Mouse (Mus musculus): ENCODE results near the gene Slc25a28. TPM values are rescaled to one million over a fixed set of nuclear protein-coding genes. Genes with fewer than 3 reads are reported as not detected.

The Slc25a28 gene
- polyA plus RNA-seq, 1 experiment from 2014 or later, result 20.4 TPM

GRCm38 (mm10) chr19:43626160-43626559 is 48.5 kb downstream of the Slc25a28 start:
- no peak; the same call in 1 of the 2 replicates for ATAC-seq (ENCODE audit: insufficient number of reproducible peaks, insufficient read depth, low FRiP score, low TSS enrichment)
- Histone ChIP-seq H3K27me3 (peaks cover 37% of the 10 kb centered on the region), H3K9me3 (no peaks in the 10 kb centered on the region), H3K27ac (no peak overlapping the region), H3K4me3 (no peak overlapping the region), H3K36me3 (no peaks in the 10 kb centered on the region), H3K4me2 (replicated peaks) (no peak overlapping the region), H3K9ac (no peak overlapping the region), H3K4me1 (no peaks in the 10 kb centered on the region)
- 38% methylated on average over 3 of the region's 3 CpGs for WGBS

DNA sequence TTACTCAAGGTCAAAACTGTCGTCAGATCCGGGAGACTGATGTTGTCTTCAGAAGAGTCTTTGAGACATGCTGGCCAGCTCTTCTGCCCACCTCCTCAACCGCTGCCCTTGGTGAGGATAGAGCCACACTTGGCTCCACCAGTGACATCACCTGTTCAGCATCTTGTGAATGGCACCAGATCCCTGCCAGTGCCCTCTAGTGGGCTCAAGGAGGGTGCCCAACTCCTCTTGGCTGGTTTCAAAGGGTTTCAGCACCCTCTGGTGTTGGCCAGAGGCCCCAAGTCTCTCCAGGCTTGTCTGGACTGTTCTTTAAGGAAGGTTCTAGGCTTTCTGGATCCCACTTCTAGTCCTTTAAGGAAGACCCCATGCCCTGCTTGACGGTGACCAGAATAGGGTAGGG is 50.8 kb downstream of the Slc25a28 start:
- H3K4me2 ChIP-seq (replicated peaks), result no peak overlapping the region
- no peak for ATAC-seq (ENCODE audit: insufficient number of reproducible peaks, insufficient read depth, low FRiP score, low TSS enrichment)
- H3K36me3 ChIP-seq, result no peaks in the 10 kb centered on the region
- H3K4me3 ChIP-seq, result no peak overlapping the region
- no peaks in the 10 kb centered on the region for H3K9me3 ChIP-seq
- no peaks in the 10 kb centered on the region for H3K4me1 ChIP-seq
- H3K27me3 ChIP-seq, result peaks cover 57% of the 10 kb centered on the region
- no peak overlapping the region for H3K27ac ChIP-seq
- 37% methylated on average over 4 of the region's 4 CpGs for WGBS
- no peak overlapping the region for H3K9ac ChIP-seq

- no peak overlapping the region for H3K9ac ChIP-seq
- H3K9me3 ChIP-seq, result no peaks in the 10 kb centered on the region
- H3K27ac ChIP-seq, result no peak overlapping the region
- no peak overlapping the region for H3K4me2 ChIP-seq (replicated peaks)
- peaks cover 3% of the 10 kb centered on the region; the same call in 1 of the 2 replicates for H3K4me1 ChIP-seq
- ATAC-seq (ENCODE audit: insufficient number of reproducible peaks, insufficient read depth, low FRiP score, low TSS enrichment), result no peak
- H3K27me3 ChIP-seq, result peaks cover 95% of the 10 kb centered on the region
- H3K36me3 ChIP-seq, result no peaks in the 10 kb centered on the region
- H3K4me3 ChIP-seq, result no peak overlapping the region
- WGBS, result 5% methylated on average over 18 of the region's 18 CpGs
Measured at GRCm38 (mm10) chr19:43619916-43620479, 54.7 kb downstream of the Slc25a28 start.

DNA sequence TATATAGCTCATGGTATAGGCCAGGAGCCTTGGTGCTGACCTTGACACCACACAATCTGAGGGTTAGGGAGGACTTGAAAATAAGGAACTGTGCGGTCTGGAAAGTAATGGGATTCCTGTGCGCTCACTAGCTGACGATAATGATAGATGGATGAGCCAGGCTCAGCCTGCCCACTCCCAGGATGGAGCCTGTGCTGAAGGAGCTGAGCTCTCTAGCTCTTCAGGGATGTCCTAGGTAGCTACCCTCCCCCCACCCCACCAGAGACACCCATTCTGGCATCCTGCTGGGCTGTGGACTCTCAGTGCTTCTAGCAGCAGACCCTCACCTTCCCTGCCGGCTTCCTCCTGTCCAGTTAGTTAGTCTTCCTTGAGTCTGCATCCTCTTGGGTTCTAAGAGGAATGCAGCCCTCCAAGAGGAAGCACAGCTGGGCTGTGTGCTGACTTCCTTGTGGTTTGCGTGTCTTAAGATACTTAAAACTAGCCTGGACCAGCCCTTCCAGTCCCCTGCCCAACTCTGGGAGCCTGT is 56.1 kb downstream of the Slc25a28 start:
- Histone ChIP-seq H3K9me3 (no peaks in the 10 kb centered on the region), H3K9ac (no peak overlapping the region), H3K4me1 (peaks cover 9% of the 10 kb centered on the region; the same call in 1 of the 2 replicates), H3K27me3 (peaks cover 95% of the 10 kb centered on the region), H3K36me3 (no peaks in the 10 kb centered on the region), H3K27ac (no peak overlapping the region), H3K4me3 (no peak overlapping the region), H3K4me2 (replicated peaks) (no peak overlapping the region)
- ATAC-seq (ENCODE audit: insufficient number of reproducible peaks, insufficient read depth, low FRiP score, low TSS enrichment), result no peak
- 3% methylated on average over 5 of the region's 5 CpGs for WGBS

DNA sequence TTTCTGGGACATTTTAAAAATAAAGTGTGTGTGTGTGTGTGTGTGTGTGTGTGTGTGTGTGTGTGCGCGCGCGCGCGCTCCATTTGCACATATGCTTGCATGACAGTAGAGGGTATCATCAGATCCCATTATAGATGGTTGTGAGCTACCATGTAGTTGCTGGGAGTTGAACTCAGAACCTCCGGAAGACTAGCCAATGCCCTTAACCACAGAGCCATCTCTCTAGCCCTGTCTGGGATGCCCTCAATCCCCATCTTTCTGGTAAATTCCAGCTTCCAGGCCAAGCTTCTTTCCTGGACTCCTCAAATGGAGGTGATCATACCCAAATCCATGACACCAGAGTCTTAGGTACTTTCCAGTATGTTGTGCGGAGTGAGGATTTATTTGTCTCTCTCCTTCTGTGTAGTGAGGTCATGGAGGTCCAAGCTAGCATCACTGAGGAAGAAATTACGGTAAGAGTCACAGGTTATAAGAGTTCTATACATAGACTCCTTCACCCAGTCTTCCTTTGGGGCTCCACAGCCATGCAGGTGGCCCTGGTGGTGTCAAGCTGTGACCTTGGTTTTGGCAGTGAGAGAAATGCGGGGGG is 56.8 kb downstream of the Slc25a28 start:
- H3K9me3 ChIP-seq, result no peaks in the 10 kb centered on the region
- ATAC-seq (ENCODE audit: insufficient number of reproducible peaks, insufficient read depth, low FRiP score, low TSS enrichment), result no peak
- no peak overlapping the region for H3K9ac ChIP-seq
- peaks cover 94% of the 10 kb centered on the region for H3K27me3 ChIP-seq
- H3K4me1 ChIP-seq, result peaks cover 9% of the 10 kb centered on the region; the same call in 1 of the 2 replicates
- no peak overlapping the region for H3K27ac ChIP-seq
- no peak overlapping the region for H3K4me2 ChIP-seq (replicated peaks)
- H3K36me3 ChIP-seq, result no peaks in the 10 kb centered on the region
- H3K4me3 ChIP-seq, result no peak overlapping the region
- 47% methylated on average over 10 of the region's 10 CpGs for WGBS

- peak overlapping the region; percentile 22; the same call in 1 of the 2 replicates for H3K4me3 ChIP-seq
- H3K27ac ChIP-seq, result no peak overlapping the region
- no peaks in the 10 kb centered on the region for H3K36me3 ChIP-seq
- H3K4me1 ChIP-seq, result peaks cover 15% of the 10 kb centered on the region; the same call in 1 of the 2 replicates
- WGBS, result under 1% methylated on average over 11 of the region's 12 CpGs
- peaks cover 96% of the 10 kb centered on the region for H3K27me3 ChIP-seq
- H3K9me3 ChIP-seq, result no peaks in the 10 kb centered on the region
- no peak overlapping the region for H3K9ac ChIP-seq
- peak overlapping the region; percentile 37 for H3K4me2 ChIP-seq (replicated peaks)
- ATAC-seq (ENCODE audit: insufficient number of reproducible peaks, insufficient read depth, low FRiP score, low TSS enrichment), result no peak
Measured at GRCm38 (mm10) chr19:43616889-43617288, 57.8 kb downstream of the Slc25a28 start.

DNA sequence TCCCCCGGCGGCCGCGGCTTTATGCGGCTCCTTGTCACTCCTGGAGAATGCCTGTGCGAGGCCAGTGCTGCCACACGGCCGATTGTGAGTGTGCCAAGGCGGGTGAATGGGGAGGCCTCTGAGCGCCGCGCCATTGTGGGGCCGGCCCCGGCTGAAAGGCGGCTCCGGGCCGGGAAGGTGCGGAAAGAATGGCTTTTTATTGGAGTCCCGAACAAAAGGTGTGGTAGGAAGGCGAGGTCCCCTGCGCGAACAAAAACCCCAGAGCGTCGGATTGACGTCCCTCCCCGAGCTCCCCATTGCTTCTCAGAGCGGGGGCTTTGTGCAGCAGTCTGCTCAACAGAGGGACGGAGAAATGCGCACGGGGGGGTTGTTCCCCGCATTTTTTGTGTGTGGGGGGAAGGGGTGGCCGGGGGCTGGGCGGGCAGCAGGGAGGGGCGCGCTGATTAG is 58.2 kb downstream of the Slc25a28 start:
- Histone ChIP-seq H3K9ac (no peak overlapping the region), H3K27ac (no peak overlapping the region), H3K9me3 (no peaks in the 10 kb centered on the region), H3K4me1 (peaks cover 16% of the 10 kb centered on the region; the same call in 1 of the 2 replicates), H3K4me2 (replicated peaks) (peak overlapping the region; percentile 37), H3K36me3 (no peaks in the 10 kb centered on the region), H3K27me3 (peaks cover 96% of the 10 kb centered on the region), H3K4me3 (peak overlapping the region; percentile 22)
- ATAC-seq (ENCODE audit: insufficient number of reproducible peaks, insufficient read depth, low FRiP score, low TSS enrichment), result no peak; the same call in 1 of the 2 replicates
- under 1% methylated on average over 34 of the region's 35 CpGs for WGBS

- H3K9ac ChIP-seq, result no peak overlapping the region
- no peak for ATAC-seq (ENCODE audit: insufficient number of reproducible peaks, insufficient read depth, low FRiP score, low TSS enrichment)
- under 1% methylated on average over 33 of the region's 34 CpGs for WGBS
- H3K27me3 ChIP-seq, result peaks cover 96% of the 10 kb centered on the region
- H3K4me1 ChIP-seq, result peaks cover 16% of the 10 kb centered on the region; the same call in 1 of the 2 replicates
- H3K4me2 ChIP-seq (replicated peaks), result peak overlapping the region; percentile 54
- no peaks in the 10 kb centered on the region for H3K36me3 ChIP-seq
- no peak overlapping the region for H3K27ac ChIP-seq
- no peaks in the 10 kb centered on the region for H3K9me3 ChIP-seq
- H3K4me3 ChIP-seq, result peak overlapping the region; percentile 34
Measured at GRCm38 (mm10) chr19:43615571-43616414, 58.9 kb downstream of the Slc25a28 start.

DNA sequence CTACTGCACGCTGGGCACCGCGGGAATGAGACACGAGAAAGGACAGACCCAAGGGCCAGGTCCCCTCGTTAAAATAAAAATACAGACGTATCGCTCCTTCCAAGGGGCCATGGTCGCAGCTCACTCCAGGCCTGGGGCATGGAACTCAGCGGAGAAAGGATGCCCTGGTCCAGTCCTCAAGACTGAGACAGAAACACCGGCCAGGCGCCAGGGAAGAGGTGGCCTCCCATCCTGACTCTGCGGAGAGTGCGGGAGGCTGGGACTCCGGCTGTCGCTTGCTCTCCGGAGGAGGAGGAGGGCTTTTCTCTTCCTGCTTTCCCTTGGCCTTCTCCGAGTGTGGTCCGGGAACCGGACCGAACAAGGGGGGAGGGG is 59.6 kb downstream of the Slc25a28 start:
- peak overlapping the region; percentile 34 for H3K4me3 ChIP-seq
- H3K9me3 ChIP-seq, result no peaks in the 10 kb centered on the region
- peak overlapping the region; percentile 38; the same call in 1 of the 2 replicates for H3K9ac ChIP-seq
- no peak overlapping the region for H3K27ac ChIP-seq
- peaks cover 16% of the 10 kb centered on the region; the same call in 1 of the 2 replicates for H3K4me1 ChIP-seq
- peaks cover 96% of the 10 kb centered on the region for H3K27me3 ChIP-seq
- WGBS, result under 1% methylated on average over 20 of the region's 20 CpGs
- H3K4me2 ChIP-seq (replicated peaks), result peak overlapping the region; percentile 54
- ATAC-seq (ENCODE audit: insufficient number of reproducible peaks, insufficient read depth, low FRiP score, low TSS enrichment), result no peak
- H3K36me3 ChIP-seq, result no peaks in the 10 kb centered on the region

DNA sequence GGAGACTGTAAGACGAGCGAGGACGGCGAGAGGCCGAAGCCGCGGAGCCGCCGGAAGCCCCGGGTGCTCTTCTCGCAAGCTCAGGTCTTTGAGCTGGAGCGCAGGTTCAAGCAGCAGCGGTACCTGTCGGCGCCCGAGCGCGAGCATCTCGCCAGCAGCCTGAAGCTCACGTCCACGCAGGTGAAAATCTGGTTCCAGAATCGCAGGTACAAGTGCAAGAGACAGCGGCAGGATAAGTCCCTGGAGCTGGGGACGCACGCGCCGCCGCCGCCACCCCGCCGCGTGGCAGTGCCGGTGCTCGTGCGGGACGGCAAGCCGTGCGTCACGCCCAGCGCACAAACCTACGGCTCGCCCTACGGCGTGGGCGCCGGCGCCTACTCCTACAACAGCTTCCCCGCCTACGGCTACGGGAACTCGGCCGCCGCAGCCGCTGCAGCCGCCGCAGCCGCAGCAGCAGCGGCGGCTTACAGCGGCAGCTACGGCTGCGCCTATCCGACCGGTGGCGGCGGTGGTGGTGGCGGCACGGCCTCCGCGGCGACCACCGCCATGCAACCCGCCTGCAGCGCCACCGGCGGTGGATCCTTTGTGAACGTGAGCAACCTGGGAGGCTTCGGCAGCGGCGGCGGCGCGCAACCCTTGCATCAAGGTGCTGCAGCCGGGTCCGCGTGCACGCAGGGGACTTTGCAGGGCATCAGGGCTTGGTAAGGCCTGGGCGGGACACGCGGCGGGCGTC is 60.2 kb downstream of the Slc25a28 start:
- Histone ChIP-seq H3K27ac (no peak overlapping the region), H3K4me2 (replicated peaks) (peak overlapping the region; percentile 54), H3K9ac (peak overlapping the region; percentile 38), H3K4me3 (peak overlapping the region; percentile 34), H3K27me3 (peaks cover 96% of the 10 kb centered on the region), H3K9me3 (no peaks in the 10 kb centered on the region), H3K36me3 (no peaks in the 10 kb centered on the region), H3K4me1 (peaks cover 16% of the 10 kb centered on the region; the same call in 1 of the 2 replicates)
- WGBS, result under 1% methylated on average over 68 of the region's 92 CpGs
- no peak for ATAC-seq (ENCODE audit: insufficient number of reproducible peaks, insufficient read depth, low FRiP score, low TSS enrichment)

Data from embryonic facial prominence, embryonic 12.5 days (tissue).